Mouse (Mus musculus): ENCODE measurements around the gene Pole2.

GRCm38 (mm10) chr12:69268956-69269355 lies 41.0 kb upstream of the Pole2 start:
- TF ChIP-seq POLR2A (IDR thresholded peaks at IDR 0.05; ENCODE audit: borderline replicate concordance, low read depth, low read length): no peak
- no peak for TF ChIP-seq CTCF (IDR thresholded peaks at IDR 0.05; ENCODE audit: low read depth, low read length)
